Mouse (Mus musculus) intestine, embryonic 15.5 days (tissue): ENCODE measurements at regions not wholly inside any gene's neighbourhood (a gene's known extent, or its start where the extent isn't known, plus 50 kb on each side); places are given as distances from the start of the nearest gene placed in this dataset.

Source experiments
- ATAC-seq: fragments of 200-750 bp; cut with Nextera tagmentation; 2 replicates; pipeline ENCODE4 v1.8.0; 2017; ENCODE audit warnings: moderate TSS enrichment, moderate library complexity
- H3K27ac ChIP-seq: fragments of 300-500 bp; sonication (generic); 2 replicates; pipeline ENCODE4 v1.5.1; 2015; ENCODE audit warnings: mild to moderate bottlenecking, inconsistent platforms
- H3K27me3 ChIP-seq: fragments of 300-500 bp; sonication (generic); replicated peaks from 2 replicates; pipeline ENCODE4 v1.6.1; 2015; ENCODE audit warnings: inconsistent platforms
- H3K36me3 ChIP-seq: fragments of 300-500 bp; sonication (generic); 2 replicates; pipeline ENCODE4 v1.6.1; 2015; ENCODE audit warnings: inconsistent platforms
- H3K4me1 ChIP-seq: fragments of 300-500 bp; sonication (generic); replicated peaks from 2 replicates; pipeline ENCODE4 v1.6.1; 2015; ENCODE audit warnings: inconsistent platforms
- H3K4me2 ChIP-seq: fragments of 300-500 bp; sonication (generic); replicated peaks from 2 replicates; pipeline ENCODE4 v1.6.1; 2015; ENCODE audit warnings: mild to moderate bottlenecking, inconsistent platforms
- H3K4me3 ChIP-seq: fragments of 300-500 bp; sonication (generic); replicated peaks from 2 replicates; pipeline ENCODE4 v1.5.1; 2015; ENCODE audit warnings: inconsistent platforms
- H3K9ac ChIP-seq: fragments of 300-500 bp; sonication (generic); 2 replicates; pipeline ENCODE4 v1.6.1; 2015; ENCODE audit warnings: inconsistent platforms
- H3K9me3 ChIP-seq: fragments of 300-500 bp; sonication (generic); 2 replicates; pipeline ENCODE4 v1.6.1; 2016; ENCODE audit warnings: inconsistent platforms
- WGBS: fragments of 180-500 bp; shearing (Covaris S2); methylation state at CpG from one replicate; pipeline ENCODE4 v1.1.7; 2015; 5-methylcytosine and 5-hydroxymethylcytosine counted together

GRCm38 (mm10) chr11:111212702-111213328, 146.9 kb downstream of the Kcnj2 start:
- Histone ChIP-seq H3K9ac (no peak overlapping the region), H3K4me2 (no peak overlapping the region), H3K36me3 (no peaks in the 10 kb centered on the region), H3K27me3 (no peaks in the 10 kb centered on the region), H3K4me1 (0 out of 2 replicates have a peak, but pooled peaks cover 6% of the 10 kb centered on the region), H3K9me3 (no peaks in the 10 kb centered on the region), H3K4me3 (no peak overlapping the region), H3K27ac (peak overlapping the region; percentile 32; the same call in 1 of the 2 replicates)
- ATAC-seq = no peak
- WGBS = 31% methylated on average over 5 of the region's 5 CpGs

GRCm38 (mm10) chr11:111215006-111215405, 149.0 kb downstream of the Kcnj2 start:
- no peaks in the 10 kb centered on the region for H3K9me3 ChIP-seq
- H3K36me3 ChIP-seq = no peaks in the 10 kb centered on the region
- H3K9ac ChIP-seq = no peak overlapping the region
- no peak for ATAC-seq
- H3K27ac ChIP-seq = no peak overlapping the region
- H3K4me1 ChIP-seq = 0 out of 2 replicates have a peak, but pooled peaks cover 6% of the 10 kb centered on the region
- no peak overlapping the region for H3K4me3 ChIP-seq
- no peak overlapping the region for H3K4me2 ChIP-seq
- no peaks in the 10 kb centered on the region for H3K27me3 ChIP-seq
- 77% methylated on average over 5 of the region's 5 CpGs for WGBS

GRCm38 (mm10) chr11:111223834-111224233, 157.9 kb downstream of the Kcnj2 start:
- H3K9ac ChIP-seq = no peak overlapping the region

GRCm38 (mm10) chr11:111227305-111227704, 161.3 kb downstream of the Kcnj2 start:
- H3K4me2 ChIP-seq = no peak overlapping the region
- H3K4me3 ChIP-seq = no peak overlapping the region
- no peaks in the 10 kb centered on the region for H3K9me3 ChIP-seq
- H3K4me1 ChIP-seq = no peaks in the 10 kb centered on the region
- H3K27me3 ChIP-seq = no peaks in the 10 kb centered on the region
- ATAC-seq = no peak
- no peak overlapping the region for H3K27ac ChIP-seq
- H3K9ac ChIP-seq = no peak overlapping the region
- no peaks in the 10 kb centered on the region for H3K36me3 ChIP-seq
- 50% methylated on average over 1 of the region's 1 CpGs for WGBS

More at GRCm38 (mm10) chr11:111223834-111224233, 157.9 kb downstream of the Kcnj2 start:
- H3K9me3 ChIP-seq = no peaks in the 10 kb centered on the region
- no peak overlapping the region for H3K4me3 ChIP-seq
- WGBS = 76% methylated on average over 4 of the region's 4 CpGs
- ATAC-seq = no peak
- no peaks in the 10 kb centered on the region for H3K27me3 ChIP-seq
- no peak overlapping the region for H3K27ac ChIP-seq
- H3K4me2 ChIP-seq = no peak overlapping the region
- no peaks in the 10 kb centered on the region for H3K4me1 ChIP-seq
- no peaks in the 10 kb centered on the region for H3K36me3 ChIP-seq

GRCm38 (mm10) chr11:111236741-111237140, 170.8 kb downstream of the Kcnj2 start:
- Histone ChIP-seq H3K4me1 (no peaks in the 10 kb centered on the region), H3K4me3 (no peak overlapping the region), H3K27ac (no peak overlapping the region), H3K9ac (no peak overlapping the region), H3K4me2 (no peak overlapping the region), H3K27me3 (no peaks in the 10 kb centered on the region), H3K36me3 (no peaks in the 10 kb centered on the region), H3K9me3 (no peaks in the 10 kb centered on the region)
- no peak for ATAC-seq
- WGBS = 92% methylated on average over 1 of the region's 1 CpGs

GRCm38 (mm10) chr11:111239784-111240183, 173.8 kb downstream of the Kcnj2 start:
- Histone ChIP-seq H3K4me1 (no peaks in the 10 kb centered on the region), H3K9me3 (no peaks in the 10 kb centered on the region), H3K36me3 (no peaks in the 10 kb centered on the region), H3K27me3 (no peaks in the 10 kb centered on the region), H3K27ac (no peak overlapping the region), H3K4me2 (no peak overlapping the region), H3K9ac (no peak overlapping the region), H3K4me3 (no peak overlapping the region)
- no peak for ATAC-seq
- WGBS = 67% methylated on average over 3 of the region's 3 CpGs

- Histone ChIP-seq H3K27ac (no peak overlapping the region), H3K4me3 (no peak overlapping the region), H3K27me3 (no peaks in the 10 kb centered on the region), H3K4me1 (0 out of 2 replicates have a peak, but pooled peaks cover 3% of the 10 kb centered on the region), H3K9me3 (no peaks in the 10 kb centered on the region), H3K36me3 (no peaks in the 10 kb centered on the region), H3K9ac (no peak overlapping the region), H3K4me2 (no peak overlapping the region)
- ATAC-seq = no peak
- WGBS = 83% methylated on average over 4 of the region's 4 CpGs
These were observed 186.3 kb downstream of the Kcnj2 start for GRCm38 (mm10) chr11:111252226-111252625.

GRCm38 (mm10) chr11:111256596-111256995, 190.6 kb downstream of the Kcnj2 start:
- Histone ChIP-seq H3K4me1 (0 out of 2 replicates have a peak, but pooled peaks cover 3% of the 10 kb centered on the region), H3K4me3 (no peak overlapping the region)
- 59% methylated on average over 3 of the region's 3 CpGs for WGBS

GRCm38 (mm10) chr11:111260691-111261383, 194.9 kb downstream of the Kcnj2 start:
- WGBS = 69% methylated on average over 11 of the region's 11 CpGs
- 0 out of 2 replicates have a peak, but pooled peaks cover 3% of the 10 kb centered on the region for H3K4me1 ChIP-seq
- no peak overlapping the region for H3K4me3 ChIP-seq
- ATAC-seq = no peak
- no peak overlapping the region for H3K4me2 ChIP-seq
- H3K27me3 ChIP-seq = no peaks in the 10 kb centered on the region
- H3K36me3 ChIP-seq = no peaks in the 10 kb centered on the region
- no peak overlapping the region for H3K27ac ChIP-seq
- no peak overlapping the region for H3K9ac ChIP-seq
- no peaks in the 10 kb centered on the region for H3K9me3 ChIP-seq

More at GRCm38 (mm10) chr11:111256596-111256995, 190.6 kb downstream of the Kcnj2 start:
- no peak overlapping the region for H3K4me2 ChIP-seq
- no peaks in the 10 kb centered on the region for H3K36me3 ChIP-seq
- H3K27me3 ChIP-seq = no peaks in the 10 kb centered on the region
- H3K9ac ChIP-seq = no peak overlapping the region
- ATAC-seq = no peak
- H3K9me3 ChIP-seq = no peaks in the 10 kb centered on the region
- no peak overlapping the region for H3K27ac ChIP-seq

- H3K27ac ChIP-seq = no peak overlapping the region
- no peak overlapping the region for H3K4me2 ChIP-seq
These were observed 207.7 kb downstream of the Kcnj2 start for GRCm38 (mm10) chr11:111273651-111274050.

GRCm38 (mm10) chr11:111280769-111281168, 214.8 kb downstream of the Kcnj2 start:
- H3K27ac ChIP-seq = no peak overlapping the region
- no peaks in the 10 kb centered on the region for H3K27me3 ChIP-seq
- ATAC-seq = no peak
- H3K36me3 ChIP-seq = no peaks in the 10 kb centered on the region
- H3K9me3 ChIP-seq = no peaks in the 10 kb centered on the region
- H3K4me3 ChIP-seq = no peak overlapping the region
- H3K9ac ChIP-seq = no peak overlapping the region
- H3K4me2 ChIP-seq = no peak overlapping the region
- no peaks in the 10 kb centered on the region for H3K4me1 ChIP-seq
- 48% methylated on average over 2 of the region's 2 CpGs for WGBS

More at GRCm38 (mm10) chr11:111273651-111274050, 207.7 kb downstream of the Kcnj2 start:
- Histone ChIP-seq H3K9me3 (no peaks in the 10 kb centered on the region), H3K4me3 (no peak overlapping the region), H3K36me3 (no peaks in the 10 kb centered on the region), H3K9ac (no peak overlapping the region), H3K4me1 (no peaks in the 10 kb centered on the region), H3K27me3 (no peaks in the 10 kb centered on the region)
- ATAC-seq = no peak

- no peaks in the 10 kb centered on the region for H3K4me1 ChIP-seq
- H3K27me3 ChIP-seq = no peaks in the 10 kb centered on the region
- no peak overlapping the region for H3K27ac ChIP-seq
- H3K4me2 ChIP-seq = no peak overlapping the region
- no peak for ATAC-seq
- 53% methylated on average over 7 of the region's 7 CpGs for WGBS
- no peaks in the 10 kb centered on the region for H3K36me3 ChIP-seq
- no peak overlapping the region for H3K9ac ChIP-seq
- no peak overlapping the region for H3K4me3 ChIP-seq
- H3K9me3 ChIP-seq = no peaks in the 10 kb centered on the region
These were observed 215.5 kb downstream of the Kcnj2 start for GRCm38 (mm10) chr11:111281237-111282160.
